Mouse (Mus musculus) thymus, postnatal 14 days (tissue): ENCODE data around the gene Slc6a6.
A peak's percentile ranks its signal among the peaks of the same experiment; 100 is the strongest.

Experiments used
- DNase-seq: peaks from one replicate; pipeline ENCODE4 v3.0.0; 2021

Slc6a6 gene

GRCm38 (mm10) chr6:91670224-91670623, 13.6 kb upstream of the Slc6a6 start:
- no peak for DNase-seq

- DNase-seq = no peak
Measured at GRCm38 (mm10) chr6:91674757-91675350, 9.0 kb upstream of the Slc6a6 start.

GRCm38 (mm10) chr6:91678506-91679094, 5.3 kb upstream of the Slc6a6 start:
- DNase-seq = no peak

GRCm38 (mm10) chr6:91679095-91679577, 4.7 kb upstream of the Slc6a6 start:
- peak; percentile 97 for DNase-seq

- no peak for DNase-seq
Measured at GRCm38 (mm10) chr6:91679716-91680115, 4.1 kb upstream of the Slc6a6 start.

- no peak for DNase-seq
Measured at GRCm38 (mm10) chr6:91681841-91682240, 2.0 kb upstream of the Slc6a6 start.

GRCm38 (mm10) chr6:91683121-91683520, 732 bp upstream of the Slc6a6 start:
- DNase-seq = peak; percentile 74

- no peak for DNase-seq
Measured at GRCm38 (mm10) chr6:91684474-91684829, 599 bp downstream of the Slc6a6 start.

- DNase-seq = peak; percentile 40
Measured at GRCm38 (mm10) chr6:91684831-91685532, 1.1 kb downstream of the Slc6a6 start.

- no peak for DNase-seq
Measured at GRCm38 (mm10) chr6:91685533-91685883, 1.7 kb downstream of the Slc6a6 start.

GRCm38 (mm10) chr6:91685896-91686295, 2.0 kb downstream of the Slc6a6 start:
- no peak for DNase-seq

- DNase-seq = no peak
Measured at GRCm38 (mm10) chr6:91686597-91686996, 2.7 kb downstream of the Slc6a6 start.

- no peak for DNase-seq
Measured at GRCm38 (mm10) chr6:91688021-91688420, 4.2 kb downstream of the Slc6a6 start.

GRCm38 (mm10) chr6:91689231-91689630, 5.4 kb downstream of the Slc6a6 start:
- no peak for DNase-seq

GRCm38 (mm10) chr6:91690222-91690621, 6.4 kb downstream of the Slc6a6 start:
- DNase-seq = no peak

GRCm38 (mm10) chr6:91690646-91691045, 6.8 kb downstream of the Slc6a6 start:
- no peak for DNase-seq

GRCm38 (mm10) chr6:91691576-91691975, 7.7 kb downstream of the Slc6a6 start:
- no peak for DNase-seq

GRCm38 (mm10) chr6:91693301-91693886, 9.5 kb downstream of the Slc6a6 start:
- DNase-seq = no peak

GRCm38 (mm10) chr6:91694610-91695009, 10.8 kb downstream of the Slc6a6 start:
- no peak for DNase-seq

GRCm38 (mm10) chr6:91698831-91699230, 15.0 kb downstream of the Slc6a6 start:
- no peak for DNase-seq

- DNase-seq = no peak
Measured at GRCm38 (mm10) chr6:91699482-91700200, 15.8 kb downstream of the Slc6a6 start.

- DNase-seq = no peak
Measured at GRCm38 (mm10) chr6:91700823-91701621, 17.2 kb downstream of the Slc6a6 start.
